Mouse (Mus musculus): ENCODE data around the gene Uaca.
"Not testable (repeated sequence)": the region's sequence is repeated elsewhere in the genome, so short reads cannot be mapped to it uniquely, and the experiment has no call there.

Gene Uaca

DNA sequence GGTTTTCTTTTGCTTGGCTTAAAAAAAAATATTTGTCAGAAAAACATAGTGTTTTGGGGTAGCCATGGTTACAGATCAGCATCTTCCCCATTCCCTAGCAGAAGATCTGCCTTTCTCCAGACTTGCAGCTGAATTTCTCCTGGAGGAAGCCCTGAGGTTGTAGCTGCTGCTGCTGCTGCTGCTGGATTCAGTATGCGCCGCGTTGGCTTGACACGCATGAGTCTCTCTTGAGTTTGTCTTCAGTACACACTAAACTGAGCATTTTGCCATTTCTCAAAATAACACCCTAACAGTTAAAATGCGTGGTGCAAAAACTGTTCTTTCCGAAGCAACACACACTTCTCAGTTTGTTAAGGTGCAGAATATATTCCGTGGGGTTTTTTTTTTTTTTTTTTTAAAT, 1.7 kb downstream of the Uaca start:
- peak; percentile 20 for DNase-seq

DNA sequence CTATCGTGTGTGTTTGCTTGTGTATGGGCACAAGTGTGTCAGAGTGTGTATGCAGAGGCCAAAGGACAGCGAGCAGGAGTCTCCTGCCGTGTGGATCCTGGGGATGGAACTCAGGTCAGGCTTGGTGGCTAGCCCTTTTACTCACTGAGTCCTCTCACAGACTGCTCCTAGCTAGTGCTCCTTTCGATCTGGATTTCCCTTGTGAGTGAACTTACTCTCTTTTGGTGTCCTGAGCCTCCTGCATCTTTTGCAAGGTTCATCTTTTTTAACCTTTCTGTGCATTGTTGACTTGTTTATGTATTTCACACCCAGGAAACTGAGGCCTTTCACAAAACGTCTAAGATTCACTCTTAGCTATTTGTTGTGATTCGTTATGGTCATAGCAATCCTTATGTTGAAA, 2.8 kb downstream of the Uaca start:
- no peak for DNase-seq

DNA sequence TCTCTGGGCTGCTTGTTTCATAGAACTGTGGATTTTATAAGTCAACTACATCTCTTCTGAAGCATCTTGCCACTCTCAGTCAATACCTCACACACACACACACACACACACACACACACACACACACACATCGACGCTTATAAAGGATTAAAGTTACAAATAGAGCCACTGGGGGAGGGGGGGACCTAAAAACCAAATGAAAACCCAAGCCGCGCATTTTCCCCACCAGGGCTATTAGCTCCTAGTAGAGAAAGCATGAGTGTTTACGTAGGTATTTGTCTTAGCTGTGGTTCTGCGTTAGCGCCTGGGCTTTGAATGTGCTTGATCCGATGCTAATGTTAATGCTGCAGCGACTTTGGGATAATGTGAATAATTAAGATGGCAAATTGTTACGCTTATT, 4.7 kb downstream of the Uaca start:
- no peak for DNase-seq

DNA sequence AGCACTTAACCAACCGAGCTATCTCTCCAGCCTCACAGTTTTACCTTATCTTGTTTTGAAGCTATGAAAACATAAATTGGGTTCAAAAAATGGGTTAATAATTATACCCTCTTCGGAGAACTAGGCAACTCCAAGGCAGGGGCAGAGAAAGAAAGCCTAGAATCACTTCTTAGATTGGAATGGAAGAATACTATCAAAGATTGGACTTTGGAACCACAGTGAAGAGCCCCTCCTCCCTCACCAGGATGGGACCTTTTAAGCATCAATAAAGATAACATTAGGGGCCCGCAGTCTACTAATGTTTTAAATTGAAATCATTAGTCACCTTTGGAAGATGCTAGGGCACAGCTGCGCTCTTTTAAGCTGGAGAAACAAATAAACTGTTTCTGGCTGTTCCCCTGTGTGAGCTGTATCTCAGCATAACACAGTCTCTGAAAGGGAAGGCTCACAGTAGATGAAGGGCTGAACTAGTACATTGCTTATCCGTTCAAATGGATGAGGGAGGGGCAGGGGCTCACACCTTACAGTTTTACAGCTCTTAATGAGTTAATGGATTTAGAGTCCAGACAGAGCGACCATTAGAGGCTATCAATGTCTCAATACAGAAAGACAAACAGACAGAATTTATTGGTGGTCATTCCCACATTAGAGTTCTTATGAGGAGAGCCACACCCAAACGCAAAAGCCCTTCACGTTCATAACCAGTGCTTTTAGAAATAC, 6.5 kb downstream of the Uaca start:
- no peak for DNase-seq

DNA sequence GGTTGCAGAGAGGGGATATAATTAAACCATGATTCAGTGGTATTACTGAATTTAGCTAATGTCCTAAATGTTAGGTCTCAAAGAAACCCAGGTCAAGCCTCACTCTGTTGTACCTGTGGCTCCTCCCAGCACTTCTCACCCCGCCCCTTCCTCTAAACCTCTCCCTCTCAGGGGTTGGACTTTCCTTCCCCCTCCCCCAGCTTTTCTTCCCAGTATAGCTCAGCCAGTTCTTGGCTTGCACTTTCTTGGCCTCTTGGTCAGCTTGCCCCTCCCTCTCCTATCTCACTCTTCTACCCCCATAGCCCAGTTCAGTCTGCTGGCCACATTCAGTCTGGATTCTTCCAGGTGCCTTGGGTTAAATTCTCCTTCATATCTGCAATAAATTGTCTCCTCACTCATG, 7.4 kb downstream of the Uaca start:
- DNase-seq, result no peak

DNA sequence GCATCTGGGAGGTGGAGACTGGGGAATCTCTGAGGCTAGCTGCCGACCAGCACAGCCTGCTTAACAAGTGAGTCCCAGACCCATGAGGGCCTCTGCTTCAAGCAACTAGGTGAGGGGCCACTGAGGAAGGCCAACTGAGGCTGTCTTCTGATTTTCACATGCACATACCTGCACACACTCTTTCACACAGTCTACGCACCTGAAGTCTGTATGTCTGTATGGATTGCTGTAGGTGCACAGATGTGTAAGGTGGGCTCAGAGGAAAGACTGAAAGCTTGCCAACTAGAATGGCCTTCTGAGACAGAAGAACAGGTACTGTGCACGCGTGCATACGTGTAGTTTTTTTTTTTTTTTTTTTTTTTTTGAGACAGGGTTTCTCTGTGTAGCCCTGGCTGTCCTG, 8.0 kb downstream of the Uaca start:
- no peak for DNase-seq

DNA sequence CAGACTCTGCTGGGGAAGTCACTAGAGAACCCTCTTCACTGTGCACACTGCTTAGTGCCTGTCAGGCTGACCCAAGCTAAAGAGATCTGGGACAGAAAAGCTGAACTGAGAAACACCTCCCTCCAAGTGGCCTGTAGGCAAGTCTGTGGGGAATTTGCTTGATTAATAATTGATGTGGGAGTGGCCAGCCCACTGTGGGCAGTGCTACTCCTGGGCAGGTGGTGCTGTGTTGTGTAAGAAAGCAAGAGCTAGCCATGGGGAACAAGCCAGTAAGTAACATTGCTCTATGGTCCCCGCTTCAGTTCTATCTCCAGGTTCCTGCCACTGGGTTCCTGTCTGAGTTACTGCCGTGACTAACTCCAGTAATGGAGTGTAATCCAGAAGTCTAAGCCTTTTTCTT, 11.7 kb downstream of the Uaca start:
- no peak for DNase-seq

DNA sequence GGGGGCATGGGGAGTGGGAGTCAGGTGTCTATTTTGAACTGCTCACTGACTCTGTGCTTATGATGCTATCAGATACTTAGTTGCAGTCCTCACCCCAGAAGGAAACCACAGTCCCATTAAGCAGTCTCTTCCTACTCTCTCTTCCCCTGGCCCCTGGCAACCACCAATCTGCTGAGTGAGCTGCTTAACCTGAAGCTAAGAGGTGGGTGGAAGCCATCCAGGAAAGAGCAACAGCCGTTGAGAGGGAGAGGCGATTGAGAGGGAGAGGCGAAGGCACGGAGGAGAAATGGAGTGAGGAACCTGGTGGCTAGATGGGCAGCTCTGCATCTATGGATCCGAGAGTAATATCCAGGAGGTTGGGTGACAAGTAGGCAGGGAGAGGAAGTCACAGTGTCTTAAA, 13.7 kb downstream of the Uaca start:
- DNase-seq, result no peak

DNA sequence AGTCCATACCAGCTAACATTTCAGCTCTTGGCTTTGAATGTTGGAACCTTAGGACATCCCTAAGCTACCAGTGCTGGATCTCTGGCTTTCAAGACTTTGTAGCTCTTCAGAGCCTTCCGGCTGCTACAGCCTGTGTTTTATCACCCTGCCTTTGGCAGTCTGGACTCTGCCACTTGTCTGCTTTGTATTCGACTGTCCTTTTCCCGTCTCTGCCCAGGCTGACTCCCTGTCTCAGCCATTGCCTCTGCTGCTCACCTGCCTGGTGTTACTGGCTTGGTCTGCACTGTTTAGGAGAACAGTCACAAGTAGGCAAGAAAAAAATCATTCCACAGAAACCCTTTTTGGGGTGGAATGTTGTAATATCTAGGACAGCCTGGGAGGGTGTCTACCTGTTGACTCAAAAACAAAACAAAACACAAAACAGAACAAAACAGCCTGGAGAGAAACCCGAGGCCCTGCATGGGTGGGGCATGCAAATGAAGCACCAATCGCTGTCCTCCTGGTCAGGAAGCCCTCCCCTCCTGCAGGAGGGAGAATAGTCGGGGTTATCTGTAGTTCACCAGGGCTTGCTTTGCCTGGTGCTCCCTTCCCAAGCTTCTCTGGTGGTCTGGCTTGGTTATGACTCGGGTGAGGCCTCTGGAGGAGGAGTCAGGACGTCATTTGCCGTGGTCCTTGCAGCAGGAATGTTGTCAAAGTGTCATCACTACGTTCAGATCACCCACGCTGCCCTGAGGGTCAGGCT, 19.0 kb downstream of the Uaca start:
- no peak for DNase-seq

DNA sequence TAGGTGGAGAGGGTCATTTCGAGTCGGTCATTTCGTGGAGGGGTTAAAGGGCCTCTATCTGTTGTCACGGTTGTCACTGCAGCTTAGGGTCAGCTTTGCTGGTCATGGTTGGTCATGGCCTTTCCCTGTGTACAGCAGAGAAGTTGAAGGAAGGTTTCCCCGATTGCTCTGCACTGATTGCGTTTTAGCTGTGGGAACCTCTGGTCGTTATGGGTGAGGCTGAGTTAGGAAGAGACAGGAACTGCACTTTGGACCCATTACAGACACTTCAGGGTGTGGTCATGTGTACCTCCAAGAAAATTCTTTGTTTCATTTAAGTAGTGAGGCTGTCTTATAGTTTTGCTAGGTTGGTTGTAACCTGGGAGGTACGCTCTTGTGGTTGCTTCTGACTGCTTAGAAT, 21.2 kb downstream of the Uaca start:
- no peak for DNase-seq

DNA sequence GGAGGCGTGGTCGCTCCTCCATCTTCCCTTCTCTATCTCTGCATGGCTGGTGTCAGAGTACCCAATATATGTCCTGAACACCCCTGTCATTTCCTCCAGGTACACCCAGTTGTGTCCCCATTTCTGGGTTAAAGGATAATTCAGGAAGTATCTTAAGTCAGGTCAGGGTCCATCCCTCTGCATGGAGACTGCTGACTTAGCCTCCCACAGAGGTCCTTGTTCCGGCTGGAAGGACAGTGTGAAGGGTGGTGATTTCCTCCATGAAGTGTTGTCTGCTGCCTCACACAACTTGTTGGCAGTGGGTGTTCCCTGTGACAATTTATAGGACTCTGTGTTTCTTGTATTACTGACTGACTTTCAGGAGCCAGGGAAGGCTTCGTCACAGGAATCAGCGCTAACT, 23.2 kb downstream of the Uaca start:
- no peak for DNase-seq

DNA sequence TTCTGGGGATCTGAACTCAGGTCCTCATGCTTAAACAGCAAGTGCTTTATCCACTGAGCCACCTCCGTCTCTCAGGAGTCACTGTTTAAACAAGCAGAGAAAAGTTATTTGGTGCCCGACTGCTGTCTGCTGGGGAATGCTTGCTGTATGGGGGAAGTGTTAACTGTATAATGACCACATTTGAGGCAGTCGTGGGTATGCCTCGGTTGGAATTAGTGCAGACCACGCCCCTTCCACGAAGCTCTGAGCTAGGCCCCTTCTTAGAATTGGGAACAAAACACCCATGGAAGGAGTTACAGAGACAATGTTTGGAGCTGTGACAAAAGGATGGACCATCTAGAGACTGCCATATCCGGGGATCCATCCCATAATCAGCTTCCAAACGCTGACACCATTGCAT, 24.2 kb downstream of the Uaca start:
- DNase-seq, result not testable (repeated sequence)

DNA sequence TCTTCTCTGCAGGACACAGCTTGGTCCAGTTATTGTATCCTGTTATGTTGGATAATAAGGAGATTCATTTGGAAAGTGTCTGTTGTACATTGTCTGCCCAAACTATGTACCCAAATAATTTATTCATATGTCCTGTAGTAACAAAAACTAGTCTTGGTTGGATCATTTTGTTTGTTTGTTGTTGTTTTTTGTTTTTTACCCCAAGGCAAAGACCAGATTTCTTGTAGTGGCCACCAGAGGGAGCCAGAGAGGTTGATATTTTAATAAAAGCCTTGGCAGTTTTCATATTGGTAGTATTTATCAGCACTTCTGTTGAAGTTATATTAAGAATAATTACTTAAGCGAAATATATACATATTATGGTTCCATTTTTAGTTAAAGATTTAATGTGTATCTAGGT, 25.0 kb downstream of the Uaca start:
- no peak for DNase-seq

DNA sequence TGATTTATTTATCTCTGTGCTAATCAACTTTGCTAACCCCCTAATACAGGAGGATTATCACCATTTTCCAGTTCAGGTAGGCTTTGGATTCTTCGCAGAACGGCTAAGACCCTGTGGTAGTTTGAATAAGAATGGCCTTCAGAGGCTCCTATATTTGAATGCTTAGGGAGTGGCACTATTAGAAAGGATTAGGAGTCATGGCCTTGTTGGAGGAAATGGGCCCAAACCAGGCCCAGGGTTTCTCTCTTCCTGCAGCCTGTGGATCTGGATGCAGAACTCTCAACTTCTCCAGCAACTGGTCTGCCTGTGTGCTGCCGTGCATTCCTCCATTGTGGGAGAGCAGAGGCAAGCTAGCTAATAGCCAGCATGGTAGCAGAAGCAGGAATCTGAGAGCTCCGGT, 27.2 kb downstream of the Uaca start:
- no peak for DNase-seq

DNA sequence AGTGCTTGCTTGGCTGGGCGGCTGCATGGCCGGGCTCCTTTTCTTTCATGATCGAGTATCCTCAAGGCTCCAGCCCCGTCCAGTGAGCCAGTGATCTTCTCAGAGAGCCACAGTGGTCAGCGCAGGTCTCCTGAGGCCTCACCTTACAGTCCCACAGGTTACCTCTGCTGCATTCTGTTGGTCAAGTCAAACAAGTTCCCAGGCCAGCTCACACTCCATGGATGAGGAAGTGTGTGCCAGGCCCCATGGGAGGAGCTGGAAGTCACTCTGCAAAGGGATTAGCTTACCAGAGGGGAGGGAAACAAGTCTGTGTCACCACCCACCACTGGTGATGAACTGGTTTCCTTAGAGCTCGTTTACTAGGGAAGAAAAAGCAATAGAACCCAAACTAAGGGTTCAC, 28.3 kb downstream of the Uaca start:
- no peak for DNase-seq

DNA sequence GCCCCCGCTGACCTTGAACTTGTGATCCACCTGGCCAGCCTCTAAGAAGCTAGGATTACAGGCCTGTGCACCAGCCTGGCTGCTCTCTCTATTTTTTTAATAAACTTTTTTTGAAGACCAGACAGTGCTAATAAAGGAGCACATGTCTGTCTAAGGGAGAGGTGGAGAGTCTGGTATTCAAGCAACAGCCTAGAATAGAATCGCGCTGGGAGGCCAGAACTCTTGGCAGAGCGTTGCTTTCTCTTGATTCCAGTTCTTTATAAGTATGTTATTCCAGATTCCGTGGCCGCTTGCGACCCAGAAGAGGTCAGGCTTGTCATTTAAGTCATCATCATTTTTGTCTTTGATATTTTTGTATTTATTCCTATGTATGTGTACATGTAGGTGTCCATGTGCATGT, 31.2 kb downstream of the Uaca start:
- DNase-seq, result no peak

DNA sequence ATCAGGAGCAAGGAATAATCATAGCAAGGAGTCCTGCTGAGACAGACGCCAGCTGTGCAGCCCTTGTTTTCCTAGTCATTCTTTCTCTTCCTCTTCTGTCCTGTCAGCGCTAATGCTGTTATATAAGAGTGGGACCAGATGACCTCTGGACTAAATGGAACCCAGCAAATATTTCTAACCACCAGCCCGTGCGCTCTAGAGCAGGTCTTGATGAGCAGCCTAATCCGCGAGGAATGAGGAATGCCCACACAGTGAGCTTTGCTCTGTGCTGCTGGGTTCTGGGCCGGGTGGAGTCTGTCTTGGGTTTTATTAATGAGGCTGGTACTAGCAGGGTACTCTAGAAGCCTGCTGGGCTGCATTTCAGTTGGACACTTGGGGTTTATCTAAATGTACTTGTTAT, 32.4 kb downstream of the Uaca start:
- DNase-seq, result no peak

DNA sequence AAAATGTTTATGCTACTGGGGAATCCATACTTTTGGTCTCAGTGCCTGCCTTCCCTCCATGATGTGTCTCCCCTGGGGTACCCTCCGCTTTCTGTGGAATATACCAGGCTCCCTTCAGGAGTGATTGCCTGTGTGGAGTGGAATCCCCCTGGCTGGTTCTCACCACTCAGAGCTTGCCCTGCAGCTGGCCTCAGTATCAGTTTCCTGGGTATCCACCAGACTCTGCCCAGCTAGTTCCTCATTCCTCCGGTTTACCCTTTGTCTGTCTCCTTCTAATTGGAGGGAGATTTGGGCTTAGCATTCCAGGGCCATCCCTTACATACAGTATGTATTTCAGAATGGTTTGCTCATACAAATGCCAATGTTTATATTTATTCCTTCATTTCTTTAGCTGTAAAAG, 33.9 kb downstream of the Uaca start:
- no peak for DNase-seq

DNA sequence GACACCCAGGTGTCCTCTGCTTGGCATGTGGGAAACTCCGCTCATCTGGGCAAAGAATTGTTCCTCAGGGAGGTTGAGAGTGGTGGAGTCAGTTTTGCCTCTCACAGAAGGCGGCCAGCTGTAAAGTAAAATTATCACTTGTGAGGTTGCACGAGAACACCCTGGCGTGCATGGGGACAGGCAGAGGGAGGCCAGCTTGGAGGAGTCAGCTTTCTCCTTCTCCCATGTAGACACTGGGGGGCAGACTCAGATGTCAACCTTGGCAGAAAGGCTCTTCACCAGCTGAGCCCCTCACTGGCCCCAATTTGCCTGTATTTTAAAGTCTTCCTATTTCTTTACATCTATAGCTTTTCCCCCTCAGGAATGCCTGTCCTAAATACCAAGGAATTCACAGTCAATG, 35.3 kb downstream of the Uaca start:
- no peak for DNase-seq

DNA sequence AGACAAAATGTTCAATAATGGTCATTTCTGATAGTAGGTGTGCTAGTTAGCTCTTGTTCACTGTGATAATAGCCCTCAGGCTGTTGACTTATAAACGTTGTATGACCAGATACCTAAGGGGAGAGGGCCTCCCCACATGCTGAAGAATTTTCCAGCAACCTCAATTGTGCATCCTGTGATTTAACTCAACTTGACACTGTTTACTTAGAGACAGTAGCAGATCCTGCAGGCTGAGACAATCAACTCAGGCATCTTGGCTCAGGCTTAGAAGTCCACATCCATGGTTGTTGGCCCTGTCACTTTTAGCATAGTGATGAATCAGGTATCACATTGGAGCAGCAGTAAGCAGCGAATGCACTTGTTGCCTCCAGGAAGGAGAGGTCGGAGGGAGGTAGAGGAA, 35.7 kb downstream of the Uaca start:
- DNase-seq, result no peak

DNA sequence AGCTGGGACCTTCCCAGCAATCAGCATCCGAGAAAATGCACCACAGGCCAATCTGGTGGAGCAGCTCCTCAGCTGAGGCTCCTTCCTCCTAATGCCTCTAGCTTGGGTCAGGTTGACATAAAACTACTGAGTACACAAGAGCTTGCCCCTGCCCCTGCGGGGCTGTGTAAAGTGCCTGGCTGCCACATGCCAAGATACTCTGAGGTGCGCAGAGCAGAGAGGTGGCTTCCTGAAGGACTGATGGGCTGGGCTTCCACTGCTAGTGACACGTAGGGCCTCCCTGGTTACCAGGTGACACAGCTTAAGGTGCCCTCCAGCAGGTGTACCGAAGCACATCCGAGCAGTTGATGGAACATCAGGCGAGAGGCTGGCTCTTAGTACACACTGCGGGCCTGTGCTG, 37.9 kb downstream of the Uaca start:
- DNase-seq, result no peak

DNA sequence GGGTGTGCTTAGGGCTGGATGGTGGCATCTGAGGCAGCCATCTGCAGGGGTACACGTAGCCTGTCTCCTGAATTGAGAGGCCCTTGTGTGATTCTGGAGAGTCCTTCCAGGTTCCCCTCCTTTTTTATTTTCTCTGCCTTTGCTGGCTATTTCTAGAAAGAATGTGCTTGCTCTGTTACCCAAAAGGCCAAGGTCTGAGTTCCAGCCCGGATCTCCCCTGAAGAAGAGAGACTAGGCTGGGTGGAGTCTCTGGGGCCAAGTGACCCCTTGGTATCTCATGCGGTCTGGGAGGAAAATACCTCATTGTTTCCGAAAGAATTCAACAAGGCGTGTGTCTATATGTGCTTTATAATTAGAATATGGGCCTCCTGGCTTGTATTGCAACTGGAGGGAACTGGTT, 41.8 kb downstream of the Uaca start:
- DNase-seq, result no peak

DNA sequence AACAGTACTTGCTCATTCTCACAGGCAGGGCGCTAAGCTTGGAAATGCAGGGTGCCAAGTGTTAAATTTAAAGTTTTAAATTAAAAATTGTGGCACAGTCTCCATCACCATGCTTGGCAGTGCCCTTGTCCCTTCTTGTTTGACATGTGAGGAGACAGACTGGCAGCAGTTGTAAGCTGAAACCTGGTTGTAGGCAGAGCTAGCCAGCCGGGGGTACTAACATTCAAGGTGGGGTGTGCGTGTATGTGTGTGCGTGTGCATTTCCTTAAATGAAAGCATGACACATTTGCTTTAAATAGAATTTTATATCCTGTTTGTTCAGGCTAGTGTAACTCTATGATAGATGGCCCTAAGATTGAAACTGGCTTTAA, 42.7 kb downstream of the Uaca start:
- DNase-seq, result no peak

DNA sequence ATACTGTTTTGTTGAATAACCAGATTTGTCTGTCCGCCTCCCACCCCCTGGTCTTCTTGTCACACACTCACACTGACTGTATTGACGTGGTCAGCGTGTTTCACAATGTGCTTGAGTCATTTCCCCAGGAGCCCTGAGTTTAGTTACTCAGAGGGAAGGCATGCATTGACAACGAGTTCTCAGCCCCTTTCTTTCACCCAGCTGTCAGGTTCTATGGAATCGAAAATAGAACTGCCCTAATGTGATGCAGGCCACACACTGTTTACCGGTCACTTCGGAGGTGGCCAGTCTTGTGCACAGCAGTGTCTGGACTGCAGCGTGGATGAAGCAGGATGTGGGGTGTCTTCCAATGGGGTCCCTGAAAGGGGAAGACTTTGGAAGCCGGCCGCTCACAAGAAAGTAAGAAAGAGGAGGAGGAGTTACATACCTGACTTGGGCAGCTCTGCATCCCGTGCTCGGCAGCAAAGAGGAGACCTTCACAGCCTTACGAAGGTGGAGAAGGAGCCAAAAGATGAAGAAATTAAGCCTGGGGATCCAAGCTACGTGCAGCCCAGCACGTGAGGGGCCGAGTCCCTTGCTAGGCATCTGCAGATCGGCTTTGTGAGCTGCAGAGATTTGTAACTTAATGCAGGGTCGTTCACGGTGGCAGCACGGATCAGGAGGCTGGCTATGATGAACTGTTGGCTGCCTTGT, 43.3 kb downstream of the Uaca start:
- no peak for DNase-seq

All from right cerebral cortex, adult 18-20 months (tissue).